Mouse (Mus musculus): Measurements from ENCODE around the gene Gpsm2.
"Not testable (repeated sequence)": the region's sequence is repeated elsewhere in the genome, so short reads cannot be mapped to it uniquely, and the experiment has no call there.

Gpsm2 gene

GRCm38 (mm10) chr3:108721076-108721991 is 775 bp downstream of the Gpsm2 start:
- DNase-seq: peak; percentile 62

- DNase-seq: peak; percentile 64
Measured at GRCm38 (mm10) chr3:108719761-108720160, 2.3 kb downstream of the Gpsm2 start.

GRCm38 (mm10) chr3:108719357-108719756 is 2.8 kb downstream of the Gpsm2 start:
- DNase-seq: peak; percentile 61

- peak; percentile 36 for DNase-seq
Measured at GRCm38 (mm10) chr3:108717896-108718502, 4.1 kb downstream of the Gpsm2 start.

GRCm38 (mm10) chr3:108714837-108715236 is 7.3 kb downstream of the Gpsm2 start:
- peak; percentile 57 for DNase-seq

- DNase-seq: peak; percentile 54
Measured at GRCm38 (mm10) chr3:108713065-108713675, 8.9 kb downstream of the Gpsm2 start.

GRCm38 (mm10) chr3:108711296-108711695 is 10.8 kb downstream of the Gpsm2 start:
- DNase-seq: peak; percentile 49

GRCm38 (mm10) chr3:108702789-108703188 is 19.3 kb downstream of the Gpsm2 start:
- DNase-seq: peak; percentile 4

- no peak for DNase-seq
Measured at GRCm38 (mm10) chr3:108701256-108701655, 20.9 kb downstream of the Gpsm2 start.

GRCm38 (mm10) chr3:108699786-108700185 is 22.3 kb downstream of the Gpsm2 start:
- peak; percentile 73 for DNase-seq

- peak; percentile 18 for DNase-seq
Measured at GRCm38 (mm10) chr3:108698662-108699061, 23.4 kb downstream of the Gpsm2 start.

GRCm38 (mm10) chr3:108694321-108694720 is 27.8 kb downstream of the Gpsm2 start:
- peak; percentile 29 for DNase-seq

GRCm38 (mm10) chr3:108689979-108690378 is 32.1 kb downstream of the Gpsm2 start:
- DNase-seq: peak; percentile 25

GRCm38 (mm10) chr3:108689446-108689845 is 32.7 kb downstream of the Gpsm2 start:
- no peak for DNase-seq

GRCm38 (mm10) chr3:108689015-108689441 is 33.1 kb downstream of the Gpsm2 start:
- DNase-seq: peak; percentile 88

- DNase-seq: peak; percentile 75
Measured at GRCm38 (mm10) chr3:108685701-108686100, 36.4 kb downstream of the Gpsm2 start.

GRCm38 (mm10) chr3:108683597-108683996 is 38.5 kb downstream of the Gpsm2 start:
- not testable (repeated sequence) for DNase-seq

GRCm38 (mm10) chr3:108681004-108681403 is 41.1 kb downstream of the Gpsm2 start:
- DNase-seq: peak; percentile 78

GRCm38 (mm10) chr3:108676616-108677015 is 45.5 kb downstream of the Gpsm2 start:
- peak; percentile 70 for DNase-seq

- peak; percentile 42 for DNase-seq
Measured at GRCm38 (mm10) chr3:108660941-108661340, 61.2 kb downstream of the Gpsm2 start.

- peak; percentile 86 for DNase-seq
Measured at GRCm38 (mm10) chr3:108658612-108659011, 63.5 kb downstream of the Gpsm2 start.

- DNase-seq: peak; percentile 54
Measured at GRCm38 (mm10) chr3:108655486-108655885, 66.6 kb downstream of the Gpsm2 start.

GRCm38 (mm10) chr3:108654566-108654965 is 67.5 kb downstream of the Gpsm2 start:
- DNase-seq: peak; percentile 72

Data from heart, adult 11 months (tissue).